Mouse (Mus musculus) CH12.LX (cell line): ENCODE results near the gene Vmn1r198. TPM values are rescaled to one million over a fixed set of nuclear protein-coding genes. Genes with fewer than 3 reads are reported as not detected.
A peak's percentile ranks its signal among the peaks of the same experiment; 100 is the strongest.
"Not testable (repeated sequence)": the region's sequence is repeated elsewhere in the genome, so short reads cannot be mapped to it uniquely, and the experiment has no call there.

ENCODE experiments used
- DNase-seq: peaks from one replicate; pipeline ENCODE4 v3.0.0-alpha.2; 2013; ENCODE audit errors: extremely low read depth
- H3K27ac ChIP-seq: 2 replicates; pipeline ENCODE4 v1.5.1; 2012; ENCODE audit warnings: low read depth, mild to moderate bottlenecking, control low read depth, moderate library complexity; ENCODE audit not compliant: insufficient read depth
- H3K27me3 ChIP-seq: replicated peaks from 2 replicates; pipeline ENCODE3; 2012; ENCODE audit warnings: inconsistent platforms
- H3K36me3 ChIP-seq, 2 experiments: replicated peaks in 1 of 2; 2 replicates each; pipeline versions ENCODE3 to v1.6.1; 2012; ENCODE audit warnings: inconsistent platforms in 1 of 2, low read length in 1 of 2, mild to moderate bottlenecking in 1 of 2, mixed read lengths in 1 of 2, moderate library complexity in 1 of 2; ENCODE audit not compliant: control insufficient read depth in 1 of 2, insufficient read depth in 1 of 2
- H3K4me1 ChIP-seq, 2 experiments: 2 replicates each; pipeline ENCODE4 v1.6.1; 2012; ENCODE audit warnings: inconsistent platforms in 1 of 2, moderate library complexity in 1 of 2; ENCODE audit not compliant: insufficient read depth in 2 of 2, control insufficient read depth in 1 of 2
- H3K4me2 ChIP-seq: 2 replicates; pipeline ENCODE4 v1.6.1; 2012; ENCODE audit warnings: low read depth, mild to moderate bottlenecking, control low read depth; ENCODE audit not compliant: poor library complexity, insufficient read depth, severe bottlenecking
- H3K4me3 ChIP-seq, 3 experiments: fragments of 150-350 bp in 1 of 3; sonication (generic) in 1 of 3; replicated peaks in 1 of 3; 2 replicates each; pipeline versions ENCODE3 to v1.5.1; 2011 to 2012; ENCODE audit warnings: low read depth in 2 of 3, low read length in 2 of 3, mild to moderate bottlenecking in 2 of 3, moderate library complexity in 2 of 3, control low read depth in 1 of 3, improper control_type of control experiment in 1 of 3, inconsistent platforms in 1 of 3, mixed read lengths in 1 of 3; ENCODE audit not compliant: poor library complexity in 1 of 3
- H3K79me2 ChIP-seq: replicated peaks from 2 replicates; pipeline ENCODE4 v1.6.1; 2012; ENCODE audit warnings: mild to moderate bottlenecking, moderate library complexity; ENCODE audit not compliant: control insufficient read depth, poor library complexity, insufficient read depth, severe bottlenecking; ENCODE audit errors: extremely low read depth
- H3K9ac ChIP-seq: 2 replicates; pipeline ENCODE4 v1.6.1; 2012; ENCODE audit warnings: low read depth, mild to moderate bottlenecking, control low read depth, moderate library complexity; ENCODE audit not compliant: insufficient read depth
- H3K9me3 ChIP-seq: replicated peaks from 2 replicates; pipeline ENCODE3; 2012; ENCODE audit warnings: low read length, inconsistent platforms, mixed read lengths
- E2F4 ChIP-seq: IDR thresholded peaks from 2 replicates; pipeline ENCODE4 v1.6.1; 2011; ENCODE audit warnings: low read depth, low read length, improper control_type of control experiment; ENCODE audit not compliant: insufficient replicate concordance
- ELF1 ChIP-seq: IDR thresholded peaks from 2 replicates; pipeline ENCODE4 v1.6.1; 2014; ENCODE audit warnings: low read depth, mild to moderate bottlenecking, inconsistent platforms, low read length, improper control_type of control experiment
- EP300 ChIP-seq: IDR thresholded peaks from 2 replicates; pipeline ENCODE4 v1.6.1; 2011; ENCODE audit warnings: low read length, improper control_type of control experiment
- ETS1 ChIP-seq: conservative IDR thresholded peaks from 2 replicates; pipeline ENCODE4 v1.6.1; 2012; ENCODE audit warnings: low read depth, mild to moderate bottlenecking, inconsistent platforms, low read length, improper control_type of control experiment, moderate library complexity
- HCFC1 ChIP-seq: IDR thresholded peaks from 2 replicates; pipeline ENCODE4 v1.6.1; 2012; ENCODE audit warnings: low read depth, mild to moderate bottlenecking, inconsistent platforms, low read length, improper control_type of control experiment
- IRF4 ChIP-seq: IDR thresholded peaks from 2 replicates; pipeline ENCODE4 v1.6.1; 2014; ENCODE audit warnings: low read depth, mild to moderate bottlenecking, inconsistent platforms, low read length, improper control_type of control experiment
- JUND ChIP-seq: conservative IDR thresholded peaks from 2 replicates; pipeline ENCODE4 v1.6.1; 2011; ENCODE audit warnings: low read depth, low read length, improper control_type of control experiment
- KAT2A ChIP-seq: IDR thresholded peaks from 2 replicates; pipeline ENCODE4 v1.6.1; 2012; ENCODE audit warnings: low read length, improper control_type of control experiment, inconsistent platforms; ENCODE audit not compliant: insufficient replicate concordance
- MEF2A ChIP-seq: IDR thresholded peaks from 2 replicates; pipeline ENCODE4 v1.6.1; 2014; ENCODE audit warnings: low read depth, mild to moderate bottlenecking, inconsistent platforms, low read length, improper control_type of control experiment, borderline replicate concordance
- MXI1 ChIP-seq: IDR thresholded peaks from 2 replicates; pipeline ENCODE4 v1.6.1; 2011; ENCODE audit warnings: mild to moderate bottlenecking, low read depth, low read length, improper control_type of control experiment
- MYC ChIP-seq: IDR thresholded peaks from 2 replicates; pipeline ENCODE4 v1.6.1; 2011; ENCODE audit warnings: low read depth, mild to moderate bottlenecking, improper control_type of control experiment, low read length
- PAX5 ChIP-seq: IDR thresholded peaks from 2 replicates; pipeline ENCODE4 v1.6.1; 2012; ENCODE audit warnings: low read length, inconsistent platforms, mixed read lengths
- POLR2A ChIP-seq: IDR thresholded peaks from 2 replicates; pipeline ENCODE4 v1.6.1; 2011; ENCODE audit warnings: low read depth, mild to moderate bottlenecking, improper control_type of control experiment, low read length
- POLR2AphosphoS2 ChIP-seq: IDR thresholded peaks from 2 replicates; pipeline ENCODE4 v1.6.1; 2011; ENCODE audit warnings: low read depth, low read length, improper control_type of control experiment
- SIN3A ChIP-seq: IDR thresholded peaks from 2 replicates; pipeline ENCODE4 v1.6.1; 2012; ENCODE audit warnings: low read length, improper control_type of control experiment, inconsistent platforms
- TBP ChIP-seq: conservative IDR thresholded peaks from 2 replicates; pipeline ENCODE4 v1.6.1; 2011; ENCODE audit warnings: low read depth, low read length, improper control_type of control experiment
- UBTF ChIP-seq: IDR thresholded peaks from 2 replicates; pipeline ENCODE4 v1.6.1; 2012; ENCODE audit warnings: low read depth, mild to moderate bottlenecking, inconsistent platforms, low read length, improper control_type of control experiment, moderate library complexity
- USF1 ChIP-seq: IDR thresholded peaks from 2 replicates; pipeline ENCODE4 v1.6.1; 2014; ENCODE audit warnings: low read depth, mild to moderate bottlenecking, inconsistent platforms, low read length, improper control_type of control experiment
- ZMIZ1 ChIP-seq: IDR thresholded peaks from 2 replicates; pipeline ENCODE4 v1.6.1; 2012; ENCODE audit warnings: low read depth, mild to moderate bottlenecking, inconsistent platforms, low read length, improper control_type of control experiment
- dilution Hi-C: fragments of 300-500 bp; cut with MboI; formaldehyde crosslinking; loops from 2 replicates; pipeline ENCODE4 v1.14.3; 2020; ENCODE audit warnings: low sequenced_read_pairs; ENCODE audit not compliant: extremely low pct_unique_long_range_greater_than_20kb, extremely low pct_ligation_motif_present
- in situ Hi-C: fragments of 300-500 bp; cut with MboI; formaldehyde crosslinking; loops from 3 replicates; pipeline ENCODE4 v1.14.3; 2019; ENCODE audit warnings: low sequenced_read_pairs, low pct_ligation_motif_present, low pct_unique_long_range_greater_than_20kb, mixed read lengths
- polyA plus RNA-seq: library from polyadenylated mRNA; unstranded; fragments of >175 nt; gene quantifications from 2 replicates; pipeline ENCODE4 v1.2.1, GENCODE M21; 2012; ENCODE audit warnings: low read depth; ENCODE audit not compliant: insufficient read length
- total RNA-seq, 2 experiments: library from RNA; depleted of rRNA; stranded (reverse); fragments of 300-350 nt in 1 of 2; fragments of >200 nt in 1 of 2; gene quantifications; 2 replicates each; pipeline ENCODE4 v1.2.3; 2012 to 2014

Gene Vmn1r198
- total and polyA plus RNA-seq, 3 experiments, result not detected

DNA sequence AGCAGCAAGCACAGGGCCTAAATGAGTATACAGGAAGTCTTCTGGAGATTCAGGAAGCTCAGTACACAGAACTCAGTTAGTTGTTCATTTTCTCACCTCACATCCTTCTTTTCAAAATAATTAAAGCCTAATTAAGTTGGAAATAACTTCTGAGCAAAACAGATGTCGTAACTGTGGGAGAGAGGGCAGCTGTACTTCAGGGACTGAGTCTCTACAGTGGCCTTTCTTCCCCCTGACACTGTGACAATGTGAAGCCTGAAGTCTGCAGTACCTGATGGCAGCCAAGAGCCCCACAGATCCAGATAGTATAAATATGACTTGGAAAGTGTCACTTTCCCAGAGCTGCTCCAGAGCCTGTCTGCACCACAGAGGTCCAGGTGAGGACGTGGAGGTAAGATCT, 29.4 kb downstream of the Vmn1r198 start, which contains the start of gene Vmn1r199:
Gene Vmn1r199, plus strand, starts transcription at position 301 of the 400 bp plus-strand sequence.
- in situ Hi-C loops, result no loop called here
- H3K27me3 ChIP-seq, result no peaks in the 10 kb centered on the region
- no peak for DNase-seq

GRCm38 (mm10) chr13:22381128-22381527, 31.0 kb downstream of the Vmn1r198 start:
- in situ Hi-C loops, H3K9me3 ChIP-seq, H3K27ac ChIP-seq, dilution Hi-C loops, H3K36me3 ChIP-seq, H3K4me3 ChIP-seq, H3K9ac ChIP-seq, H3K27me3 ChIP-seq, H3K4me2 ChIP-seq, H3K79me2 ChIP-seq: not testable (repeated sequence)
- DNase-seq, result peak; percentile 9
- peaks cover 0 to 37% of the 10 kb centered on the region in 2 experiments; a peak in 2 of 4 replicates for H3K4me1 ChIP-seq

More for the DNA sequence above, 29.4 kb downstream of the Vmn1r198 start, which contains the start of gene Vmn1r199:
- no peak within 1 kb of the TSS for H3K4me3 ChIP-seq
- dilution Hi-C loops, result no loop called here
- no peaks in the 10 kb centered on the region for H3K9me3 ChIP-seq
- H3K9ac ChIP-seq, result no peak within 1 kb of the TSS
- no peak within 1 kb of the TSS for H3K27ac ChIP-seq
- H3K36me3 ChIP-seq, result no peaks in the 10 kb centered on the region
- H3K4me2 ChIP-seq, result no peak within 1 kb of the TSS
- H3K79me2 ChIP-seq, result no peaks in the 10 kb centered on the region
- H3K4me1 ChIP-seq, result peaks cover 0 to 37% of the 10 kb centered on the region in 2 experiments; a peak in 2 of 4 replicates
- TF ChIP-seq E2F4, result no peak
- TF ChIP-seq USF1, result no peak
- no peak for TF ChIP-seq IRF4
- TF ChIP-seq HCFC1, result no peak
- TF ChIP-seq KAT2A, result no peak
- TF ChIP-seq TBP, result no peak
- TF ChIP-seq SIN3A, result no peak
- TF ChIP-seq POLR2AphosphoS2, result no peak
- TF ChIP-seq ETS1, result no peak
- no peak for TF ChIP-seq ZMIZ1
- TF ChIP-seq MEF2A, result no peak
- no peak for TF ChIP-seq UBTF

- Histone ChIP-seq H3K4me3 (no peak overlapping the region), H3K36me3 (no peaks in the 10 kb centered on the region), H3K4me2 (0 out of 2 replicates have a peak overlapping the region, but pooled peaks have one; percentile 29), H3K4me1 (peaks cover 0 to 37% of the 10 kb centered on the region in 2 experiments; a peak in 2 of 4 replicates), H3K9me3 (no peaks in the 10 kb centered on the region), H3K79me2 (no peaks in the 10 kb centered on the region), H3K9ac (no peak overlapping the region), H3K27ac (no peak overlapping the region), H3K27me3 (no peaks in the 10 kb centered on the region)
- DNase-seq, result peak; percentile 21
- in situ Hi-C loops, result no loop called here
- TF ChIP-seq EP300, result peak; percentile 61
- TF ChIP-seq ETS1, result no peak
- no peak for TF ChIP-seq POLR2A
- TF ChIP-seq POLR2AphosphoS2, result no peak
- no peak for TF ChIP-seq SIN3A
- no peak for TF ChIP-seq UBTF
- TF ChIP-seq IRF4, result peak; percentile 77
- no peak for TF ChIP-seq MXI1
- no peak for TF ChIP-seq ELF1
- TF ChIP-seq JUND, result no peak
- TF ChIP-seq USF1, result no peak
- TF ChIP-seq MYC, result no peak
- TF ChIP-seq PAX5, result no peak
- dilution Hi-C loops, result no loop called here
These were observed 33.2 kb downstream of the Vmn1r198 start for GRCm38 (mm10) chr13:22383401-22383800.
